Mouse (Mus musculus) left cerebral cortex, postnatal 14 days (tissue): Measurements from ENCODE around the gene Adamtsl3. TPM values are rescaled to one million over a fixed set of nuclear protein-coding genes. Genes with fewer than 3 reads are reported as not detected.
A peak's percentile ranks its signal among the peaks of the same experiment; 100 is the strongest.

Experiments used
- DNase-seq, 2 experiments: peaks; one replicate each; pipeline ENCODE4 v3.0.0; 2021 to 2022; ENCODE audit warnings: low spot score in 2 of 2, mixed read lengths in 1 of 2
- intact Hi-C: fragments of 180-260 bp; cut with DNase I; formaldehyde crosslinking; loops from one replicate; pipeline ENCODE4 v1.15.1; 2025
- total RNA-seq, 2 experiments: library from RNA; stranded (reverse); gene quantifications; 2 replicates each; pipeline ENCODE4 v1.2.3; 2021

The Adamtsl3 gene
- total RNA-seq, 2 experiments from 2014 or later: 2.0 to 2.3 TPM

- intact Hi-C loops: no loop called here
- DNase-seq: no peak
Measured at GRCm38 (mm10) chr7:82484834-82485233, 149.3 kb downstream of the Adamtsl3 start.

DNA sequence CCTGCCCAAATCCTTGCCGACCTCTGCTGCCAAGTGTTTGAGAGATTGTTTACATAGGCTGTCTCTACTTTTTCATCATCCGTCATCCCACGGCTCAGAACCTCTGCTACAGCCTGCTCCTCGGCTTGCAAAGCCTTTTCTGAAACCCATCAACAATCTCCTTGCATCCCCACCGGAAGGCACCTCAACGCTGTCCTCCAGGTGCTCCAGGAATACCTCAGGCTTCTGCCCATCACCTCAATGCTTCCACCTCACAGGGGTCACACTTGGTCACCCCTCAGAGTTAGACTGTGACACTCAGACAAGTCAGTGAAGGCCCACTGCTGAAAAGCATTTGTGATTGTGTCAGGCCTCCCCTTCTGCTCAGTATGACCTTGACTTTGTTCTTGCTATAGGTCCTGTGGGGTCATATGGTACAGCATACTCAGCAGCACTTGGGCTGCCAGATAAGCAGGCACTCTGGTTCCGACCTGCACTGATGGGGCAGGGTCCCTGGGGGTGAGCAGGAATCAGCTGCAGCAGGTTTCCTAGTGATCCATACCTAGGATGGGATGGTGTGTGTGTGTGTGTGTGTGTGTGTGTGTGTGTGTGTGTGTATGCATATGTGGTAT, 150.0 kb downstream of the Adamtsl3 start:
- intact Hi-C loops: no loop called here
- no peak for DNase-seq

DNA sequence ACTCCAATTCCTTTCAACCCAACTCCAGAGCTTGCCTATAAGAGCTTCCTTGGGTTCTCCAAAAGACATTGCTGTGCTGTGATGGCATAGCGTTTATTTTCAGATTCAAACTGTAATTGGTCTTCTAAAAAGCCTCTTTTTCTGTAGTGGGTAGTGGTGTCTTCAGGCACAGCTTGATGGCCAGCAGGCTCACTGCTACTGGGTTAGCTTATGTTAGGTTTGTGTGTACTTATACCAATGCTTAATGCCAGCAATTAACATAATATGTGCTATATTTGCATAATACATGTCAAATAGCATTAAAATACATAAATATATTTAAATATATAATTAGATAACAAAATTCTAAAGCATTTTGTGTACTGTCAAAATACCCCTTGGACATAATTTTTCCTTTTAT, 155.5 kb downstream of the Adamtsl3 start:
- intact Hi-C loops: no loop called here
- DNase-seq: no peak

- intact Hi-C loops: no loop called here
- no peak for DNase-seq
Measured at GRCm38 (mm10) chr7:82492881-82493280, 157.4 kb downstream of the Adamtsl3 start.

DNA sequence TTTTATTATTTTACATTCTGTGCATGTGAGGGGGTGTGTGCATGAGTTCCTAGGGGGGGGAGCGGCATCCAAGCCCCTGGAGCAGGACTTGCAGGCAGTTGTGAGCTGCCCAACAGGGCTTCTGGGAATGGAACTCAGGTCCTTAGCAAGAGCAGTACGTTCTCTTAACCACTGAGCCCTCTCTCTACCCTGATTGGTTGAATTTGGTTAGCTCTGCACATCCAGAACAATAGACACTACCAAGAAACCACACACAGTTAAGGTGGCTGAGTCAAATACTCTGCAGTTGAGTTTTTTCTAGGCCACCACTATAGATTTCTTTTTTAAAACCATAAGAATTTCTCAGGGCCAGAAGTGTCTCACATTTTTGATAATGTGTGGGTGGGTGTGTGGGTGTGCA, 158.7 kb downstream of the Adamtsl3 start:
- intact Hi-C loops: no loop called here
- no peak for DNase-seq

DNA sequence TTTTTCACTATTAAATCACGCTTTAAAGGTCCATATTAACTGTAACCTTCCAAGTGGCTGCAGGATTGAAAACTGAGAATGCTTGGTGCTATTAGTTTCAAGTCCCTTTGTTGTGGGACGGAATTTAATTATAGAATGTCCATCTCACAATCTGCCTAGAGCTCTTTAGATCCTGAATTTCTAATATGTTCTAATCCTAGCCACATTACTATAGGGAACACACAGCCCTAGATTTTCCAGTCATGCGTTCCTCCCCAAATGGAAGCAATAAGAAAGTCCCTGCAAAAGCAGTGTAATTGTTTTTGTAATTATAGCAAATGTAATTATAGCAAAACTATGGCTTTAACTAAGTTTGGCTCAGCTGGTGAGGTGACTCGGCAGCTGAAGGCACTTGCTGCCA, 161.6 kb downstream of the Adamtsl3 start:
- DNase-seq: no peak
- intact Hi-C loops: no loop called here

- peak; percentile 57 to 78 for DNase-seq
- intact Hi-C loops: loop anchor here (10.0 kb wide), 2 partner anchors 113 to 143 kb away; partner anchors contain the start of genes Efl1 and Saxo2
Measured at GRCm38 (mm10) chr7:82501306-82501705, 165.8 kb downstream of the Adamtsl3 start.

DNA sequence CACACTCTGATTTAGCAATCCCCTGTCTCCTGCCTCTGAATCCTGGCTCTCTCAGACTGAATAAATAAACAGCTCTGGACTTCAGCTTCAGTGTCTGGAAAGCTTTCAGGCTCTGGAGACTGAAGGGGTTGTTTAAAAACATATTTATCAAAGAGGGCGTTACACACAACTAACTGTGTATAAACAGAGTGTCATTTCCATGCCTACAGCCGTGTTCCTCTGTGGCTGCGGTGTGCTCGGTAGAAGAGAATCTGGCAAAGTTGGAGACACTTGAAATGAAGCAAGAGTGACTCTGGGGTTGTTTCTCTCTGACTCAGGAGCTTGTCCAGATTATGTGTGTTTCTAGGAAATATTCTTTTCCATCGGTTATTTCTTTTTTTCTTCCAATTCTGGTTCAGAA, 167.0 kb downstream of the Adamtsl3 start:
- intact Hi-C loops: loop anchor here (10.0 kb wide), 2 partner anchors 112 to 142 kb away; partner anchors contain the start of genes Efl1 and Saxo2
- DNase-seq: no peak

DNA sequence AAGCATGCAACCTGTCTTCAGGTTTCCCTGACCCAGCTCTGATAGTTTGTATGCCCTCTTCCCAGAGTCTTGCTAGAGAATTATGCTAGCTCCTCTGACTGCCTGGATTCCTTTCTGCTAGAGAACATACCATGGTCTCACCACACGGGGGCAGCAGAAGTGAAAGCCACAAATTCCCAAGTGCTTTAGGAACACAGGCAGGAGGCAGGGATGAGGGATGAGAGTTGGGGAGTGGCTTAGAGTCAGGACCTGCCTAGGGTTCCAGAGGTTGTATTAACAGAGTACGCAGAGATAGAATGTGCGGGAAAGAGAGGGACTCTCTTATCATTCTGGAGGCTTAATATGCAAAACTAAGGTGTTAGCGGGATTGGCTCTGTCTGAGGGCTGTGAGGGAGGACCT, 168.6 kb downstream of the Adamtsl3 start:
- intact Hi-C loops: loop anchor here (10.0 kb wide), 2 partner anchors 111 to 141 kb away; partner anchors contain the start of genes Efl1 and Saxo2
- DNase-seq: peak; percentile 67 to 73

GRCm38 (mm10) chr7:82530583-82530982, 195.1 kb downstream of the Adamtsl3 start:
- DNase-seq: no peak
- intact Hi-C loops: no loop called here

- no peak for DNase-seq
- intact Hi-C loops: no loop called here
Measured at GRCm38 (mm10) chr7:82531376-82531775, 195.9 kb downstream of the Adamtsl3 start.

- no peak for DNase-seq
- intact Hi-C loops: no loop called here
Measured at GRCm38 (mm10) chr7:82533188-82533587, 197.7 kb downstream of the Adamtsl3 start.

GRCm38 (mm10) chr7:82533747-82534504, 198.4 kb downstream of the Adamtsl3 start:
- intact Hi-C loops: no loop called here
- DNase-seq: peak in 1 of 2 experiments; percentile 7

DNA sequence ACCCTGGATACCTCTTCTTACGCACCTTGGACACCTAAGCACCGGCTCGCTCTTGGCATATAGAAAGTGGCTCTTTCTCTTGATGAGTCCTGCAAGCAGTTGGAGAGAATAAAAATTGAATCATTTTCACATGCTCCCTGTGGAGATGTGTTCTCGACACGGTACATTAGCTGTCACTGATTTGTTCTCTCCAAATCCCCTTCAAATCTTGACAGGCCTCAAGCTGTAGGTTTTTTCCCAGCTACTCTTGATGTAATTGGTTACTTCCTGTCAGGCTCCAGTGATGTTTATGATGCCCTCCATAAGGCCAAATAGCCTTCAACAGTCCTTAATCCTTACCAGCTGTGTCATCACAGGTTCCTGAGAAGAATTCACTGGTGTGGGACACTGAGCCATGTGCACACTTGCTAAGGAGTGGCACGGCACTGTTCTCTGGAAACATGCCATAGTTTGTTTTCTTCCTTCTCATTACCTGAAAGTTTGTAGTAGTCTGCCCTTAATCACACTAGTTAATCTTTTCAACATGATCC, 209.0 kb downstream of the Adamtsl3 start:
- intact Hi-C loops: no loop called here
- no peak for DNase-seq

DNA sequence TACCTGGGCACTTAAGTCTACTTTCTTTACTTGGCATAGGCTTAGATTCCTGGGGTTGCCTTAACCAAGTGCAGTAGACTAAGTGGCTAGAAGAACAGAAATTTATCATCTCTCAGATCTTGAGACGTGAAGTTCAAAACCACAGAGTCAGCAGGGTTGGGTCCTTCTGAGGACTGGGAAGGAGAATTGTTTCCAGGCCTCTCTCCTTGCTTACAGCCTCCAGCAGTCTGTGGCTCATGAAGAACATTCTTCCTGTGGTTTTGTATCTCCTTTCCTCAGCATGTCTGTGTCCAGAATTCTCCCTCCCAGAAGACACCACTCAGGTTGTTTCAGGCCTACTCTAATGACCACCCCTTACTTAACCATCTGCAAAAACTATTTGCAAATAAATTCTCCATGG, 216.5 kb downstream of the Adamtsl3 start:
- intact Hi-C loops: no loop called here

DNA sequence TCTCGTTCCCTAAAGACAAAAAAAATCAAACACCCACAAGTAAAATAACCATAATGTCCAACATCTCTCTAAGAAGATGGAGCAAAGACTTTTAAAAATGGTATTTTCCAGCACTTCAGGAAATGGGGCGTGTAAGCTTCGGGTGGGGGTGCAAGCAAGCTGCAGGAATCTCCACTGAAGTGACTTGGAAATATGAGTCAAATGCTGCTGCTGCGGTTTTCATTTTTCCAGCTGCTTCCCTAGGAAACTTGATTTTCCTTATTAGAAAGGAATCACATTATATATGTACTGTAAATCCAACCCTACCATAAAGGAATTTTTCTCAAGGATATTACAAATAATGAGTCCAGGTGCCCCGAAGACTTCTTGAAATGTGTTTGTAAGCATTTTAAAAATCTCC, 220.3 kb downstream of the Adamtsl3 start:
- intact Hi-C loops: no loop called here
- DNase-seq: no peak

More for the DNA sequence above, 216.5 kb downstream of the Adamtsl3 start:
- no peak for DNase-seq

DNA sequence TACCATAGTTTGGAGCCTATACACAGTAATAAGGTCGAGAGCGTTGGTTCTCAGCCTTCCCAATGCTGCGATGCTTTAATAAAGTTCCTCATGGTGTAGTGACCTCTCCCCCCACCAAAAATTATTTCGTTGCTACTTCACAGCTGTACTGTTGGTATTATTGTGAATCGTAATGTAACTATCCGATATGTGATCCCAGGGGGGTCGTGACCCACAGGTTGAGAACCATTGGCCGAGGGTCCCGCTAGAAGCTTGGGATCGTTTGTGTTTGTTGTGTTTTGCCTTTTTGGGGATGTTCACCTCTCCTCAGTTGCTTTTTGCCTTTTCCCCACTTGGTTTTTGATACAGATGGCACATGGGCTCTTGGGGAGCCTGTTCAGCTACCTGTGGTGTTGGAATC, 220.9 kb downstream of the Adamtsl3 start:
- DNase-seq: no peak
- intact Hi-C loops: no loop called here

DNA sequence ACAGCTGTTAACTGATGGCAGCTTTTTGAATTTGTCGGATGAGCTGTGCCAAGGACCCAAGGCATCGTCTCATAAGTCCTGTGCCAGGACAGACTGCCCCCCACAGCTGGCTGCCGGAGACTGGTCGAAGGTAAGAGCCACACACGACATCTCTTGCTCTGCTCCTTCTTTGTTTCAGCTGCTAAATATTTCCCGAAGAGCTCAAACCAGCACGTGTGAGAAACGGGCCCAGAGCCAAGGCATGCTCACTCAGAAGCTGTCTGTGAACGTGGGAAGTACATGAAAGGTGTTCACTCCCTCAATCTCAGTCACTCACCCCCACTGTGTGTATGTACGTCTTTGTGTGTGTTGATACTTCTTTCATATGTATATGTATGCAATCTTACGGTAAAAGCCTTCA, 221.6 kb downstream of the Adamtsl3 start:
- intact Hi-C loops: no loop called here
- peak; percentile 6 to 9 for DNase-seq

- intact Hi-C loops: no loop called here
Measured at GRCm38 (mm10) chr7:82566688-82567087, 231.2 kb downstream of the Adamtsl3 start.

GRCm38 (mm10) chr7:82567811-82568210, 232.3 kb downstream of the Adamtsl3 start:
- no peak for DNase-seq
- intact Hi-C loops: loop anchor here (2.0 kb wide), 1 partner anchor 67 kb away; no protein-coding TSS in a partner anchor

More at GRCm38 (mm10) chr7:82566688-82567087, 231.2 kb downstream of the Adamtsl3 start:
- DNase-seq: no peak
